Mouse (Mus musculus): ENCODE results near the gene Ldb3. TPM values are rescaled to one million over a fixed set of nuclear protein-coding genes. Genes with fewer than 3 reads are reported as not detected.

The Ldb3 gene
- polyA plus RNA-seq, 1 experiment from 2014 or later, result 7.8 TPM

GRCm38 (mm10) chr14:34548391-34549001 is 40.0 kb downstream of the Ldb3 start:
- Histone ChIP-seq H3K4me2 (replicated peaks) (peak overlapping the region; percentile 92), H3K4me3 (replicated peaks) (peak overlapping the region; percentile 83), H3K36me3 (no peaks in the 10 kb centered on the region), H3K4me1 (replicated peaks) (peaks cover 17% of the 10 kb centered on the region; the same call in 1 of the 2 replicates), H3K9ac (peak overlapping the region; percentile 83), H3K27me3 (replicated peaks) (no peaks in the 10 kb centered on the region), H3K27ac (peak overlapping the region; percentile 88), H3K9me3 (no peaks in the 10 kb centered on the region)
- peak; percentile 71 for ATAC-seq
- WGBS, result 2% methylated on average over 27 of the region's 27 CpGs

- Histone ChIP-seq H3K4me3 (replicated peaks) (no peak overlapping the region), H3K4me1 (replicated peaks) (peaks cover 24% of the 10 kb centered on the region), H3K27ac (no peak overlapping the region), H3K36me3 (no peaks in the 10 kb centered on the region), H3K4me2 (replicated peaks) (no peak overlapping the region), H3K27me3 (replicated peaks) (0 out of 2 replicates have a peak, but pooled peaks cover 2% of the 10 kb centered on the region), H3K9me3 (no peaks in the 10 kb centered on the region), H3K9ac (no peak overlapping the region)
- no peak for ATAC-seq
- 28% methylated on average over 2 of the region's 2 CpGs for WGBS
Measured at GRCm38 (mm10) chr14:34544545-34544944, 43.9 kb downstream of the Ldb3 start.

GRCm38 (mm10) chr14:34544001-34544400 is 44.5 kb downstream of the Ldb3 start:
- no peak for ATAC-seq
- no peak overlapping the region for H3K9ac ChIP-seq
- H3K27me3 ChIP-seq (replicated peaks), result 0 out of 2 replicates have a peak, but pooled peaks cover 2% of the 10 kb centered on the region
- no peaks in the 10 kb centered on the region for H3K9me3 ChIP-seq
- H3K4me1 ChIP-seq (replicated peaks), result peaks cover 22% of the 10 kb centered on the region
- H3K4me3 ChIP-seq (replicated peaks), result no peak overlapping the region
- no peak overlapping the region for H3K4me2 ChIP-seq (replicated peaks)
- peak overlapping the region; percentile 58 for H3K27ac ChIP-seq
- WGBS, result 90% methylated on average over 6 of the region's 6 CpGs
- no peaks in the 10 kb centered on the region for H3K36me3 ChIP-seq

- no peak overlapping the region for H3K9ac ChIP-seq
- H3K4me1 ChIP-seq (replicated peaks), result peaks cover 22% of the 10 kb centered on the region
- H3K27me3 ChIP-seq (replicated peaks), result 0 out of 2 replicates have a peak, but pooled peaks cover 2% of the 10 kb centered on the region
- WGBS, result 81% methylated on average over 6 of the region's 6 CpGs
- H3K36me3 ChIP-seq, result no peaks in the 10 kb centered on the region
- peak overlapping the region; percentile 58 for H3K27ac ChIP-seq
- H3K4me3 ChIP-seq (replicated peaks), result no peak overlapping the region
- H3K9me3 ChIP-seq, result no peaks in the 10 kb centered on the region
- ATAC-seq, result no peak
- no peak overlapping the region for H3K4me2 ChIP-seq (replicated peaks)
Measured at GRCm38 (mm10) chr14:34543596-34543995, 44.9 kb downstream of the Ldb3 start.

GRCm38 (mm10) chr14:34541896-34542295 is 46.6 kb downstream of the Ldb3 start:
- peak overlapping the region; percentile 51; the same call in 1 of the 2 replicates for H3K27ac ChIP-seq
- no peak for ATAC-seq

GRCm38 (mm10) chr14:34540685-34541162 is 47.8 kb downstream of the Ldb3 start:
- Histone ChIP-seq H3K4me2 (replicated peaks) (peak overlapping the region; percentile 28), H3K9me3 (no peaks in the 10 kb centered on the region), H3K27ac (peak overlapping the region; percentile 86), H3K36me3 (no peaks in the 10 kb centered on the region), H3K4me1 (replicated peaks) (peaks cover 24% of the 10 kb centered on the region), H3K9ac (no peak overlapping the region), H3K4me3 (replicated peaks) (no peak overlapping the region), H3K27me3 (replicated peaks) (0 out of 2 replicates have a peak, but pooled peaks cover 2% of the 10 kb centered on the region)
- ATAC-seq, result peak; percentile 84
- WGBS, result 10% methylated on average over 17 of the region's 17 CpGs

More at GRCm38 (mm10) chr14:34541896-34542295, 46.6 kb downstream of the Ldb3 start:
- Histone ChIP-seq H3K4me1 (replicated peaks) (peaks cover 22% of the 10 kb centered on the region), H3K27me3 (replicated peaks) (0 out of 2 replicates have a peak, but pooled peaks cover 2% of the 10 kb centered on the region), H3K4me3 (replicated peaks) (no peak overlapping the region), H3K36me3 (no peaks in the 10 kb centered on the region), H3K4me2 (replicated peaks) (no peak overlapping the region), H3K9ac (no peak overlapping the region), H3K9me3 (no peaks in the 10 kb centered on the region)
- WGBS, result 86% methylated on average over 5 of the region's 5 CpGs

- Histone ChIP-seq H3K4me3 (replicated peaks) (no peak overlapping the region), H3K36me3 (no peaks in the 10 kb centered on the region), H3K9me3 (no peaks in the 10 kb centered on the region), H3K27me3 (replicated peaks) (no peaks in the 10 kb centered on the region), H3K4me1 (replicated peaks) (peaks cover 3% of the 10 kb centered on the region; the same call in 1 of the 2 replicates), H3K9ac (no peak overlapping the region), H3K4me2 (replicated peaks) (no peak overlapping the region), H3K27ac (no peak overlapping the region)
- 39% methylated on average over 4 of the region's 4 CpGs for WGBS
- peak; percentile 77 for ATAC-seq
Measured at GRCm38 (mm10) chr14:34535883-34536282, 52.6 kb downstream of the Ldb3 start.

- WGBS, result 85% methylated on average over 5 of the region's 5 CpGs
- Histone ChIP-seq H3K9me3 (no peaks in the 10 kb centered on the region), H3K27ac (no peak overlapping the region), H3K4me1 (replicated peaks) (peaks cover 3% of the 10 kb centered on the region; the same call in 1 of the 2 replicates), H3K9ac (no peak overlapping the region), H3K27me3 (replicated peaks) (0 out of 2 replicates have a peak, but pooled peaks cover 2% of the 10 kb centered on the region), H3K36me3 (no peaks in the 10 kb centered on the region), H3K4me2 (replicated peaks) (no peak overlapping the region), H3K4me3 (replicated peaks) (no peak overlapping the region)
- ATAC-seq, result no peak
Measured at GRCm38 (mm10) chr14:34533537-34533936, 54.9 kb downstream of the Ldb3 start.

GRCm38 (mm10) chr14:34532536-34532935 is 55.9 kb downstream of the Ldb3 start:
- Histone ChIP-seq H3K4me3 (replicated peaks) (no peak overlapping the region), H3K27ac (no peak overlapping the region), H3K36me3 (no peaks in the 10 kb centered on the region), H3K9ac (no peak overlapping the region), H3K4me1 (replicated peaks) (peaks cover 3% of the 10 kb centered on the region; the same call in 1 of the 2 replicates), H3K27me3 (replicated peaks) (peaks cover 9% of the 10 kb centered on the region; the same call in 1 of the 2 replicates), H3K9me3 (no peaks in the 10 kb centered on the region), H3K4me2 (replicated peaks) (no peak overlapping the region)
- WGBS, result 59% methylated on average over 6 of the region's 6 CpGs
- ATAC-seq, result no peak

- 73% methylated on average over 8 of the region's 8 CpGs for WGBS
- no peak overlapping the region for H3K4me3 ChIP-seq (replicated peaks)
- peak; percentile 36; the same call in 1 of the 2 replicates for ATAC-seq
- peaks cover 9% of the 10 kb centered on the region; the same call in 1 of the 2 replicates for H3K27me3 ChIP-seq (replicated peaks)
- no peaks in the 10 kb centered on the region for H3K9me3 ChIP-seq
- H3K4me1 ChIP-seq (replicated peaks), result no peaks in the 10 kb centered on the region
- no peaks in the 10 kb centered on the region for H3K36me3 ChIP-seq
- H3K27ac ChIP-seq, result peak overlapping the region; percentile 40; the same call in 1 of the 2 replicates
- H3K4me2 ChIP-seq (replicated peaks), result no peak overlapping the region
- no peak overlapping the region for H3K9ac ChIP-seq
Measured at GRCm38 (mm10) chr14:34528804-34529203, 59.7 kb downstream of the Ldb3 start.

- H3K27me3 ChIP-seq (replicated peaks), result no peaks in the 10 kb centered on the region
- no peaks in the 10 kb centered on the region for H3K36me3 ChIP-seq
- no peaks in the 10 kb centered on the region for H3K9me3 ChIP-seq
- H3K27ac ChIP-seq, result no peak within 1 kb of the TSS
- WGBS, result 68% methylated on average over 8 of the region's 8 CpGs
- no peak within 1 kb of the TSS for H3K4me2 ChIP-seq (replicated peaks)
- no peaks in the 10 kb centered on the region for H3K4me1 ChIP-seq (replicated peaks)
- ATAC-seq, result peak; percentile 56; the same call in 1 of the 2 replicates
- no peak within 1 kb of the TSS for H3K4me3 ChIP-seq (replicated peaks)
- no peak within 1 kb of the TSS for H3K9ac ChIP-seq
Measured at GRCm38 (mm10) chr14:34522701-34523100, 65.8 kb downstream of the Ldb3 start, which contains the start of gene 9230112D13Rik. Gene 9230112D13Rik (minus strand): TSS chr14:34522801.

GRCm38 (mm10) chr14:34517959-34518544 is 70.4 kb downstream of the Ldb3 start:
- ATAC-seq, result no peak

More at GRCm38 (mm10) chr14:34517959-34518544, 70.4 kb downstream of the Ldb3 start:
- Histone ChIP-seq H3K4me2 (replicated peaks) (no peak overlapping the region), H3K4me3 (replicated peaks) (no peak overlapping the region), H3K36me3 (no peaks in the 10 kb centered on the region), H3K9ac (no peak overlapping the region), H3K9me3 (no peaks in the 10 kb centered on the region), H3K27me3 (replicated peaks) (0 out of 2 replicates have a peak, but pooled peaks cover 2% of the 10 kb centered on the region), H3K4me1 (replicated peaks) (0 out of 2 replicates have a peak, but pooled peaks cover 3% of the 10 kb centered on the region), H3K27ac (no peak overlapping the region)
- 81% methylated on average over 8 of the region's 8 CpGs for WGBS
